Mouse (Mus musculus): ENCODE results near the gene Il4i1. TPM values are rescaled to one million over a fixed set of nuclear protein-coding genes. Genes with fewer than 3 reads are reported as not detected.
A peak's percentile ranks its signal among the peaks of the same experiment; 100 is the strongest.
"Not testable (repeated sequence)": the region's sequence is repeated elsewhere in the genome, so short reads cannot be mapped to it uniquely, and the experiment has no call there.

Il4i1 gene
- polyA plus RNA-seq, 2 experiments, result 0.22 to 0.40 TPM

DNA sequence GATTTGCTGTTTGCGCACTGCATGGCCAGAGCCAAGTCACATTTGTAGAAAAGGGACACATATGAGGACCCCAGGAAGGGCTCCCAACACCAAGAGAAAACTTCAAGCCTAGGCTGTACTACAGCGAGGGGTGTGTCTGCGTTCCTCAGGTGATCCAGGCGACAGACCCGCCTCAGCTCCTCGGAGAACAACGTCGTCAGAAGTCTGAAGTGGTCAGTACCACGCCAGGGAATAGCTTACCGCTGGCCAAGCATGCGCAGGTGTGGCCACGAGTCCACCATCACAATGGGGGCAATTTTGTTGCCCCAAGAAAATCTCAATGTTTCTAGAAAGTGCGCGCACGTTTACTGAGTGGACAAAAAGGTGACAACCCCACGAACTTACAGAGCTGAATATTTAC lies 52.3 kb downstream of the Il4i1 start:
- H3K27me3 ChIP-seq (ENCODE audit: control insufficient read depth, insufficient read depth, low read length), result no peaks in the 10 kb centered on the region
- no peaks in the 10 kb centered on the region for H3K9me3 ChIP-seq (ENCODE audit: control insufficient read depth, low read length)
- peaks cover under 1% of the 10 kb centered on the region for H3K36me3 ChIP-seq (replicated peaks; ENCODE audit: control insufficient read depth, insufficient read depth, low read depth)
- ATAC-seq (ENCODE audit: insufficient read depth), result no peak
- 15% methylated on average over 16 of the region's 16 CpGs for WGBS (ENCODE audit: insufficient replicate concordance)
- H3K9ac ChIP-seq (replicated peaks), result no peak overlapping the region
- DNase-seq (ENCODE audit: low read depth in 3 of 3, low spot score in 3 of 3), result no peak
- TF ChIP-seq CTCF (IDR thresholded peaks at IDR 0.05; ENCODE audit: low read depth), result no peak
- no peak for TF ChIP-seq EP300 (IDR thresholded peaks at IDR 0.05; ENCODE audit: low read depth)
- H3K4me2 ChIP-seq (ENCODE audit: low read depth), result peak overlapping the region; percentile 86
- peaks cover 6 to 19% of the 10 kb centered on the region in 2 experiments for H3K4me1 ChIP-seq (replicated peaks; ENCODE audit: control insufficient read depth in 2 of 2, insufficient read depth in 2 of 2, low read length in 1 of 2)
- H3K27ac ChIP-seq, result no peak overlapping the region
- peak overlapping the region; percentile 52 to 69 for H3K4me3 ChIP-seq (ENCODE audit: insufficient read depth in 1 of 2, low read depth in 2 of 2, low read length in 2 of 2)

DNA sequence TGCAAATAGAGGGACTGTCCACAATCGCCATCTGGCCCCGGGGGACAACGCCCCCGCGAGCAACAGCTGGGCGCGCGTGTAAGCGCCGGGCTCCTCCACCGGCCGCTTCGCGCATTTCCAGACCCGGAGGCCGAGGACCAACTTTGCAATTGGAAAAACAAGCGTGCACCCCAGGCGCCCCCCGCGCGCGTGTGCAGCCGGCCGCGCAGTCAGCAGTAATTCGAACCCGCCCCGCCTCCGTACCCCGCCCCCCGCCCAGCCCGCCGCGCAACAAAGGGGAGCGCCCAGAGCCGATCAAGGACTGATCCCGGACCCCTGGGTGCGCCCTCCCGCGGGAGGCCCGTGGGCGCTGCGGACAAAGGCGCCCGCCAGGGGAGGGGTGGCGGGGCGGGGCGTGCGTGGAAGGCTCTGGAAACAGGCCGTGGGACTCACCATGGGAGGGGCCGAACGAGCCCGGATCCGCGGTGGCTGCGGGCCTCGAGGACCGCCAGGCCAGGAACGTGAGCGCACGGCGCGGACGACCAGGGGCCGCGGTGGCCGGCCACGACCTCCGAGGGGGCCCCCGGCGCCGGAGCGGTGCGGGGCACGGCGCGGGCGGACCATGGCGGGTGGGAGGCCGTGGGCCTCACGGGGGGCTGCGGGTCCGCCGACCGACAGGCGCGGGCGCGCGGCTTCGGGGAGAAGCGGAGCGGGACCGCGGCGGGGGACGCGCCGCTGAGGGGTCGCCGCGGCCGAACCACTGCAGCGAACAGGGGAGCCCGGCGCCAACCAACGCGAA lies 52.9 kb downstream of the Il4i1 start:
- peak overlapping the region; percentile 86 for H3K4me2 ChIP-seq (ENCODE audit: low read depth)
- H3K9ac ChIP-seq (replicated peaks), result peak overlapping the region; percentile 74
- under 1% methylated on average over 106 of the region's 108 CpGs for WGBS (ENCODE audit: insufficient replicate concordance)
- DNase-seq (ENCODE audit: low read depth in 3 of 3, low spot score in 3 of 3) (no peak), ATAC-seq (ENCODE audit: insufficient read depth) (peak; percentile 36)
- no peaks in the 10 kb centered on the region for H3K27me3 ChIP-seq (ENCODE audit: control insufficient read depth, insufficient read depth, low read length)
- peak overlapping the region; percentile 75 for H3K27ac ChIP-seq
- no peak for TF ChIP-seq CTCF (IDR thresholded peaks at IDR 0.05; ENCODE audit: low read depth)
- no peak for TF ChIP-seq EP300 (IDR thresholded peaks at IDR 0.05; ENCODE audit: low read depth)
- peak overlapping the region; percentile 52 to 69 for H3K4me3 ChIP-seq (ENCODE audit: insufficient read depth in 1 of 2, low read depth in 2 of 2, low read length in 2 of 2)
- no peaks in the 10 kb centered on the region for H3K9me3 ChIP-seq (ENCODE audit: control insufficient read depth, low read length)
- H3K4me1 ChIP-seq (replicated peaks; ENCODE audit: control insufficient read depth in 2 of 2, insufficient read depth in 2 of 2, low read length in 1 of 2), result peaks cover 6 to 19% of the 10 kb centered on the region in 2 experiments
- no peaks in the 10 kb centered on the region; the same call in none of the 2 replicates for H3K36me3 ChIP-seq (replicated peaks; ENCODE audit: control insufficient read depth, insufficient read depth, low read depth)

DNA sequence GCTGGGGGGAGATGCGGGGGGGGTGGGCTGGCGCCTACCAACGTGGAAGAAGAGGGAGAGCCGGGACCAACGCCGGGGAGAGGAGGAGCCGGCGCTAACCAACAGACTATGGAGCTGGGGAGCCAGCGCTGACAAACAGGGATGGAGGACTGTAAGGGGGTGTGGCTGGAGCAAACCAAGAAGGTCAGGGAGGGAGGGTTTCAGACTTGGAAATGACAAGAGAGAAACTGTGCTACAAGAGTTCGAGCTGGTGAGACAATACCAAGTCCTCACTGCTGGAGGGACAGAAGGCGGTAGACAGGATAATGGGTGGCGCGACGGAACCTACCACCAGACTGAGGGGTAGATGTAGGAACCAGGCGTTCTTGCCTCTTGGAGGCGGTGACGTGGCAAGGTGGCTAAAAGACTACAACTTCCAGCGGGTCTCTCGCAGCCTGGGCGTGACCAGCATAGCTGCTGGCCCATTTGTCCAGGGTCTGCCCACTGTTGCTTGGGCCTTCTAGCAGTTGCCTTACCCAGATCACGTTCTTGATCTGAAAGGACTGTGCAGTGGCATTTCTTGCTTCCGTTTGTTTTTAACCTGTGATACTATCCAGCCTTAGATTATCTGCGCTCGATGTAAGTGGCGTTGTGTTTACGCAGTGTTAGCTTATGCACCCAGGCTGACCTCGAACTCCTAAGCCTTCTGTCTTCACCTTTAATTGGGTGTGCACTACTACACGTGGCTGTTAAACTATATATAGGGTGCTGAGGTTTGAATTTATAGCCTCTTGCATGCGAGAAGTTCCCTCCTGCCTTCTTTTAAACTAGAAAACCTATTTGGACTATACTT lies 53.7 kb downstream of the Il4i1 start, which contains the start of gene Ptov1:
Ptov1 (minus strand) TSS at position 92 of the 832 bp plus-strand sequence.
- peak within 1 kb of the TSS; percentile 75 for H3K27ac ChIP-seq
- peak within 1 kb of the TSS; percentile 74 for H3K9ac ChIP-seq (replicated peaks)
- DNase-seq (ENCODE audit: low read depth in 3 of 3, low spot score in 3 of 3), result peak; percentile 77 to 83 (median 78)
- peak within 1 kb of the TSS; percentile 86 for H3K4me2 ChIP-seq (ENCODE audit: low read depth)
- H3K4me3 ChIP-seq (ENCODE audit: insufficient read depth in 1 of 2, low read depth in 2 of 2, low read length in 2 of 2), result peak within 1 kb of the TSS; percentile 52 to 69
- no peaks in the 10 kb centered on the region for H3K9me3 ChIP-seq (ENCODE audit: control insufficient read depth, low read length)
- no peaks in the 10 kb centered on the region for H3K27me3 ChIP-seq (ENCODE audit: control insufficient read depth, insufficient read depth, low read length)
- ATAC-seq (ENCODE audit: insufficient read depth), result peak; percentile 86
- H3K36me3 ChIP-seq (replicated peaks; ENCODE audit: control insufficient read depth, insufficient read depth, low read depth), result no peaks in the 10 kb centered on the region; the same call in 1 of the 2 replicates
- TF ChIP-seq CTCF (IDR thresholded peaks at IDR 0.05; ENCODE audit: low read depth), result no peak
- TF ChIP-seq EP300 (IDR thresholded peaks at IDR 0.05; ENCODE audit: low read depth), result peak; percentile 42
- WGBS (ENCODE audit: insufficient replicate concordance), result 9% methylated on average over 29 of the region's 29 CpGs
- peaks cover 6 to 20% of the 10 kb centered on the region in 2 experiments for H3K4me1 ChIP-seq (replicated peaks; ENCODE audit: control insufficient read depth in 2 of 2, insufficient read depth in 2 of 2, low read length in 1 of 2)

DNA sequence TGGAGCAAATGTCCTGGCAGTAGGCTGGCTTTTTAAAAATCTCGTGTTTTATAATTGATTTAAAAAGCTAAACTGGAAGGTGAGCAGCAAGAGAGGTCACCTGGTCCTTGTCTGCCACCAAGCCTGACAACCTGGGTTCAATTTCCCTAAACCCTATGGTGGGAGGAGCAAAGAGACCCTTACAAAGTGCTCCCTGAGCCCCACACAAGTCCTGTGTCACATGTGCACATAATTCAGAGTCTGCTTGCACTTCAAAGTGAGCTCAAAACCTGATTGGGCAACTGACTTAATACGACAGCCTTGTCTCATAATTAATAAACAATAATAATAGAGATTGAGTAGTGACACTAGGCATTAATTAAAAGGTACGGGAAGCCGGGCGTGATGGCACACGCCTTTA lies 54.4 kb downstream of the Il4i1 start:
- ATAC-seq (ENCODE audit: insufficient read depth) (no peak), DNase-seq (ENCODE audit: low read depth in 3 of 3, low spot score in 3 of 3) (no peak)
- no peak overlapping the region for H3K4me3 ChIP-seq (ENCODE audit: insufficient read depth in 1 of 2, low read depth in 2 of 2, low read length in 2 of 2)
- H3K27ac ChIP-seq, result no peak overlapping the region
- H3K9ac ChIP-seq (replicated peaks), result no peak overlapping the region
- no peak for TF ChIP-seq CTCF (IDR thresholded peaks at IDR 0.05; ENCODE audit: low read depth)
- no peak for TF ChIP-seq EP300 (IDR thresholded peaks at IDR 0.05; ENCODE audit: low read depth)
- no peaks in the 10 kb centered on the region for H3K36me3 ChIP-seq (replicated peaks; ENCODE audit: control insufficient read depth, insufficient read depth, low read depth)
- WGBS (ENCODE audit: insufficient replicate concordance), result 75% methylated on average over 6 of the region's 6 CpGs
- peaks cover 6 to 21% of the 10 kb centered on the region in 2 experiments for H3K4me1 ChIP-seq (replicated peaks; ENCODE audit: control insufficient read depth in 2 of 2, insufficient read depth in 2 of 2, low read length in 1 of 2)
- peak overlapping the region; percentile 86 for H3K4me2 ChIP-seq (ENCODE audit: low read depth)
- H3K9me3 ChIP-seq (ENCODE audit: control insufficient read depth, low read length), result no peaks in the 10 kb centered on the region
- H3K27me3 ChIP-seq (ENCODE audit: control insufficient read depth, insufficient read depth, low read length), result no peaks in the 10 kb centered on the region

DNA sequence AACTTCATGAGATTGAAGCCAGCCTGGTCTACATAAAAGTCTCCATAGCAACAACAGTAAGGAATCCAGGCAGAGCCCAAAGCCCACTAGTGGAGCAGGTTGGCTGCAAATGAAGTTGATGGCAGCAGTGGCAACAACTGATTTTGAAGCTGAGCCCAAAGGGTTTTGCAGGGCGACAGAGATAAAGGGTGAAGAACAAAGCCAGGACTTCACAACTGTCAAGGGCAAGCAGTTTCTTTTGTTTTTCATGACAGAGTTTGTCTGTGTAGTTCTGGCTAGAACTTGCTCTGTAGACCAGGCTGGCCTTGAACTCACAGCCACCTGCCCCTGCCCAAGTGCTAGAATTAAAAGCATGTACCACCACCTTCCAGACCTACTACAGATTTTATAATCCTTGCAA lies 55.0 kb downstream of the Il4i1 start:
- Histone ChIP-seq H3K4me2 (ENCODE audit: low read depth) (no peak overlapping the region), H3K27me3 (ENCODE audit: control insufficient read depth, insufficient read depth, low read length) (no peaks in the 10 kb centered on the region), H3K4me3 (ENCODE audit: insufficient read depth in 1 of 2, low read depth in 2 of 2, low read length in 2 of 2) (no peak overlapping the region), H3K9me3 (ENCODE audit: control insufficient read depth, low read length) (no peaks in the 10 kb centered on the region), H3K36me3 (replicated peaks; ENCODE audit: control insufficient read depth, insufficient read depth, low read depth) (no peaks in the 10 kb centered on the region), H3K4me1 (replicated peaks; ENCODE audit: control insufficient read depth in 2 of 2, insufficient read depth in 2 of 2, low read length in 1 of 2) (peaks cover 6 to 18% of the 10 kb centered on the region in 2 experiments), H3K9ac (replicated peaks) (no peak overlapping the region), H3K27ac (no peak overlapping the region)
- WGBS (ENCODE audit: insufficient replicate concordance), result 63% methylated on average over 1 of the region's 1 CpGs
- DNase-seq (ENCODE audit: low read depth in 3 of 3, low spot score in 3 of 3) (no peak), ATAC-seq (ENCODE audit: insufficient read depth) (no peak)
- no peak for TF ChIP-seq EP300 (IDR thresholded peaks at IDR 0.05; ENCODE audit: low read depth)

DNA sequence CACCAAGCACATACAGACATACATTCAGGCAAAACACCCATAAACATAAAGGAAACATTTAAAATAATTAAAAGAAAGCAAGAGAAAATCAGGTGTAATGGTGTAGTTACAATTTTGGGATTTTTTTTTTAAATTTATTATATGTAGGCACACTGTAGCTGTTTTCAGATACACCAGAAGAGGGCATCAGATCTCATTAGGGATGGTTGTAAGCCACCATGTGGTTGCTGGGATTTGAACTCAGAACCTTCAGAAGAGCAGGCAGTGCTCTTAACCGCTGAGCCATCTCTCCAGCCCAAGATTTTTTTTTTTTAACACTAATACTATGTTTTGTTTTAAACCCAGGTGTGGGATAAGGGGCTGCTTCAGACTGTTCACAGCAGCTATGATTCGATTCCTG lies 55.6 kb downstream of the Il4i1 start:
- WGBS (ENCODE audit: insufficient replicate concordance), result 82% methylated on average over 2 of the region's 2 CpGs

More for the DNA sequence above, 55.6 kb downstream of the Il4i1 start:
- H3K4me3 ChIP-seq (ENCODE audit: insufficient read depth in 1 of 2, low read depth in 2 of 2, low read length in 2 of 2); DNase-seq (ENCODE audit: low read depth in 3 of 3, low spot score in 3 of 3); H3K9me3 ChIP-seq (ENCODE audit: control insufficient read depth, low read length); H3K9ac ChIP-seq (replicated peaks); ATAC-seq (ENCODE audit: insufficient read depth); H3K36me3 ChIP-seq (replicated peaks; ENCODE audit: control insufficient read depth, insufficient read depth, low read depth); H3K27ac ChIP-seq; H3K27me3 ChIP-seq (ENCODE audit: control insufficient read depth, insufficient read depth, low read length); H3K4me2 ChIP-seq (ENCODE audit: low read depth): not testable (repeated sequence)
- H3K4me1 ChIP-seq (replicated peaks; ENCODE audit: control insufficient read depth in 2 of 2, insufficient read depth in 2 of 2, low read length in 1 of 2), result peaks cover 4 to 12% of the 10 kb centered on the region in 2 experiments
